Mouse (Mus musculus): ENCODE measurements around the gene Ccdc184.

DNA sequence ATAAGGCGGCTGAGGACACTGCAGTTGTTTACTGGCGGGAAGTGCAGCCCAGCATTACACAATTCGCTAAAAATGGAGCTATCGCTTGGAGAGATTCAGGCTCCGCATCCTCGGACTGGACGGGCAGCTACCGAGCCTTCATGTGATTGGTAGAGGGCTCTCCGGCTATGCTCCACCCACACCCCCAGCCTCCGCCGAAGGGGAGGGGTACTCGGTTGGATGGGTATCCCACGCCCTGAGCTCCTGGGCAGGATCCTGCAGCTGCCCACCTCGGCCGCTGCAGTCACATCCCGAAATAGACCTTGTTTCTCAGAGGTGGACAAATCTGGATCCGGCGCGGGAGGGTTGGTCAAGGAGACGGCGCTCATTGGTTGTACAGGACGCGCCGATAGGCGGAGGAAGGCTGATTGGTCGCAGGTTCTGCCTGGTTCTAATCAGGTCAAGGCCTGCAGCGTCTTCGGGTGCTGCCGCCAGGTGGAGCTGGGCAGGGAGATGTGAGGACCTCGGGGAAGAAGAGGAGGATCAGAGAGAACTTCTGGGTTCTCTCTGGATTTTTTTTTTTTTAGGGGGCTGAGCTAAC is 14.3 kb downstream of the Ccdc184 start:
- no peak for TF ChIP-seq POLR2A (IDR thresholded peaks at IDR 0.05; ENCODE audit: borderline replicate concordance, control insufficient read depth, low read depth, low read length)
- TF ChIP-seq CTCF (IDR thresholded peaks at IDR 0.05; ENCODE audit: control insufficient read depth, insufficient read depth, low read length) = peak; percentile 67
